Mouse (Mus musculus) liver, embryonic 16.5 days (tissue): Measurements from ENCODE around the gene Hvcn1. TPM values are rescaled to one million over a fixed set of nuclear protein-coding genes. Genes with fewer than 3 reads are reported as not detected.
"Not testable (repeated sequence)": the region's sequence is repeated elsewhere in the genome, so short reads cannot be mapped to it uniquely, and the experiment has no call there.

Source experiments
- ATAC-seq: fragments of 200-750 bp; cut with Nextera tagmentation; 2 replicates; pipeline ENCODE4 v1.8.0; 2017; ENCODE audit warnings: low read depth, mild to moderate bottlenecking, moderate number of reproducible peaks, moderate library complexity
- H3K27ac ChIP-seq: fragments of 300-500 bp; sonication (generic); 2 replicates; pipeline ENCODE4 v1.5.1; 2014; ENCODE audit warnings: mild to moderate bottlenecking, low read length
- H3K27me3 ChIP-seq: fragments of 300-500 bp; sonication (generic); 2 replicates; pipeline ENCODE4 v1.6.1; 2014; ENCODE audit warnings: low read depth, low read length, mixed read lengths; ENCODE audit not compliant: control insufficient read depth, insufficient read depth
- H3K36me3 ChIP-seq: fragments of 300-500 bp; sonication (generic); 2 replicates; pipeline ENCODE4 v1.6.1; 2014; ENCODE audit warnings: mild to moderate bottlenecking; ENCODE audit not compliant: control insufficient read depth, insufficient read depth
- H3K4me1 ChIP-seq: fragments of 300-500 bp; sonication (generic); 2 replicates; pipeline ENCODE4 v1.6.1; 2014; ENCODE audit warnings: low read depth, low read length, mixed read lengths; ENCODE audit not compliant: control insufficient read depth
- H3K4me2 ChIP-seq: fragments of 300-500 bp; sonication (generic); 2 replicates; pipeline ENCODE4 v1.6.1; 2014; ENCODE audit warnings: low read depth, low read length, mixed read lengths
- H3K4me3 ChIP-seq: fragments of 300-500 bp; sonication (generic); 2 replicates; pipeline ENCODE4 v1.5.1; 2014; ENCODE audit warnings: low read depth, mild to moderate bottlenecking, low read length
- H3K9ac ChIP-seq: fragments of 300-500 bp; sonication (generic); 2 replicates; pipeline ENCODE4 v1.6.1; 2014; ENCODE audit warnings: low read depth, low read length
- H3K9me3 ChIP-seq: fragments of 300-500 bp; sonication (generic); replicated peaks from 2 replicates; pipeline ENCODE4 v1.6.1; 2016; ENCODE audit warnings: low read length; ENCODE audit not compliant: control insufficient read depth
- WGBS: fragments of 180-500 bp; shearing (Covaris S2); extraction: QIAGEN DNeasy Blood & Tissue Kit; methylation state at CpG from one replicate; pipeline ENCODE4 v1.1.7; 2014; ENCODE audit not compliant: insufficient replicate concordance; 5-methylcytosine and 5-hydroxymethylcytosine counted together
- polyA plus RNA-seq: library from polyadenylated mRNA; unstranded; fragments of >200 nt; fragmentation: Nextera tagmentation; extraction: Ambion mirVana; gene quantifications from 2 replicates; pipeline ENCODE4 v1.2.1, GENCODE M21; 2015

Hvcn1 gene
- polyA plus RNA-seq, 1 experiment from 2014 or later = 6.0 TPM

DNA sequence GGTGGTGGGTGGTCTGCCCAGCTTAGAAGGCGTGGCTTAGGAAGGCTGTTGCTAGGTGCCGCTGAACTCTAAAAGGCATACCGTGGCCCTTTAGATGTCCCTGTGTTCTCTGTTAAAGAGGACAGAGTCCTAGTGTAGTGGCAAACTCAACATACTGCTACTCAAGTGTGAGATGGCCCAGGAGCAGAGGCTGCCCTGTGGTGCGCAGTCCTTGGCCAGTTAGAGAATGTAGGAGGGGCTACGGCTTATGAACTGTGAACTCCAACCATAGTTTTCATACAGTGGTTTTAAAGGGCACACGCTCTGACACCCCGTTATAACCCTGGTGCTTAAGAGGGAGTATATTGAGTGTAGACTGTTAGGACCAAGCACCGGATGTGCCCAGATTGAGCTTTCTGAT is 35.5 kb upstream of the Hvcn1 start:
- Histone ChIP-seq H3K27ac (no peak overlapping the region), H3K27me3 (no peaks in the 10 kb centered on the region), H3K9ac (no peak overlapping the region), H3K4me2 (no peak overlapping the region), H3K4me1 (no peaks in the 10 kb centered on the region; the same call in 1 of the 2 replicates), H3K4me3 (no peak overlapping the region), H3K36me3 (peaks cover 68% of the 10 kb centered on the region), H3K9me3 (no peaks in the 10 kb centered on the region)
- 90% methylated on average over 8 of the region's 8 CpGs for WGBS
- ATAC-seq = no peak

DNA sequence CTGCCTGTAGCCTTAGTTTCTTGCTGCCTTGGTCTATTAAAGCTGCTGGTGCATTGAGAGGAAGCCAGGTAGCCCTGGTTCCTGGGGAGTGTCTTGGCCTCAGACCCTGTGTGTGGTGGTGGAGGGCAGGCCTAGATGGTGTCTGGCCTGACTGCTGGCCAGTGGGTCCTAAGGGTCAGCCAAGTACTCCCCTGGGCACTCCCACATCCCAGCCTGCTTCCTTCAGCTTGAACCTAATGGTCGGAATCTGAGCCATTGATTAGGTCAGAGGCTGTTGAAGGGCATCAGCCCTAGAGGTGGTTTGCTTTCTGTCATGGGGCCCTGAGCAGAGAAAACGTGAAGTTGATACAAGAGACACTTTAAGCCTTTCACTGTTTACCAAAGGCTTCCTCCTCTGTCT is 31.2 kb upstream of the Hvcn1 start:
- no peaks in the 10 kb centered on the region for H3K27me3 ChIP-seq
- no peak overlapping the region for H3K27ac ChIP-seq
- H3K9ac ChIP-seq = no peak overlapping the region
- H3K4me3 ChIP-seq = no peak overlapping the region
- no peak for ATAC-seq
- H3K4me2 ChIP-seq = no peak overlapping the region
- H3K9me3 ChIP-seq = no peaks in the 10 kb centered on the region
- H3K4me1 ChIP-seq = no peaks in the 10 kb centered on the region
- 71% methylated on average over 2 of the region's 2 CpGs for WGBS
- H3K36me3 ChIP-seq = peaks cover 44% of the 10 kb centered on the region

- Histone ChIP-seq H3K4me2 (no peak overlapping the region), H3K4me3 (no peak overlapping the region), H3K9ac (no peak overlapping the region), H3K36me3 (peaks cover 39% of the 10 kb centered on the region), H3K9me3 (no peaks in the 10 kb centered on the region), H3K27ac (no peak overlapping the region), H3K4me1 (no peaks in the 10 kb centered on the region), H3K27me3 (no peaks in the 10 kb centered on the region)
- no peak for ATAC-seq
- 69% methylated on average over 7 of the region's 7 CpGs for WGBS
Observed at GRCm38 (mm10) chr5:122175961-122176360, 30.6 kb upstream of the Hvcn1 start.

- peaks cover 34% of the 10 kb centered on the region for H3K36me3 ChIP-seq
- no peaks in the 10 kb centered on the region for H3K27me3 ChIP-seq
- H3K9me3 ChIP-seq = no peaks in the 10 kb centered on the region
- no peak overlapping the region for H3K4me3 ChIP-seq
- 32% methylated on average over 1 of the region's 1 CpGs for WGBS
- H3K27ac ChIP-seq = no peak overlapping the region
- no peak overlapping the region for H3K9ac ChIP-seq
- peak; percentile 59; the same call in 1 of the 2 replicates for ATAC-seq
- H3K4me1 ChIP-seq = no peaks in the 10 kb centered on the region
- H3K4me2 ChIP-seq = no peak overlapping the region
Observed at GRCm38 (mm10) chr5:122176398-122176797, 30.2 kb upstream of the Hvcn1 start.

GRCm38 (mm10) chr5:122179665-122180064 is 26.9 kb upstream of the Hvcn1 start:
- ATAC-seq = no peak
- Histone ChIP-seq H3K9me3 (no peaks in the 10 kb centered on the region), H3K4me1 (no peaks in the 10 kb centered on the region), H3K36me3 (peaks cover 9% of the 10 kb centered on the region), H3K4me3 (no peak overlapping the region), H3K4me2 (no peak overlapping the region), H3K27ac (no peak overlapping the region), H3K9ac (no peak overlapping the region), H3K27me3 (no peaks in the 10 kb centered on the region)
- WGBS = 19% methylated on average over 6 of the region's 6 CpGs

DNA sequence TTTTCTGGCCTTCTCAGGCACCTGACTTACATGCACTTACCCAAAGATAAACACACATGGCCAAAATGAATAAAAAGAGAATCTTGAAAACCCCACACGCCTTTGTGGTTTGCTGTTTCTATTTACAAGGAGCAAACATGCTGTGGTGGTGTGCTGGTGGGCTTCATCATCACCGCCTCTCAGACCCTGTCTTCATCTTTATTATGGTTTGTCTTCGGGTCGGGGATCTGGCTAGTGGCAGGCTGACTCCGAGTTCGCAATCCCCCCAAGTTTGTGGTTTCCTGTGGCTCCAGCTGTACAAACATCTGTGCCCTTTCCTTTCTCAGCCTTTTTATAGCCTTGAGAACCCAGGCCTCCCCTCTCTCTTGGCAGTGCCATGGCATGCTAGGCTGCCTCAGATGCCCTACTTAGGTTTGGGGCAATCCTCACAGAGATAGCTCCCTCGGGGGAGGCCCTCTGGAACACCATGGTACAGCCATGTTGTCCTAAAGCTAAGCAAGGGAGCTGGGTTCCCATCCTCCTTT is 22.3 kb upstream of the Hvcn1 start:
- Histone ChIP-seq H3K27me3 (no peaks in the 10 kb centered on the region), H3K36me3 (no peaks in the 10 kb centered on the region), H3K4me3 (no peak overlapping the region), H3K4me2 (no peak overlapping the region), H3K27ac (no peak overlapping the region), H3K9me3 (no peaks in the 10 kb centered on the region), H3K4me1 (no peaks in the 10 kb centered on the region), H3K9ac (no peak overlapping the region)
- 35% methylated on average over 7 of the region's 7 CpGs for WGBS
- ATAC-seq = no peak

DNA sequence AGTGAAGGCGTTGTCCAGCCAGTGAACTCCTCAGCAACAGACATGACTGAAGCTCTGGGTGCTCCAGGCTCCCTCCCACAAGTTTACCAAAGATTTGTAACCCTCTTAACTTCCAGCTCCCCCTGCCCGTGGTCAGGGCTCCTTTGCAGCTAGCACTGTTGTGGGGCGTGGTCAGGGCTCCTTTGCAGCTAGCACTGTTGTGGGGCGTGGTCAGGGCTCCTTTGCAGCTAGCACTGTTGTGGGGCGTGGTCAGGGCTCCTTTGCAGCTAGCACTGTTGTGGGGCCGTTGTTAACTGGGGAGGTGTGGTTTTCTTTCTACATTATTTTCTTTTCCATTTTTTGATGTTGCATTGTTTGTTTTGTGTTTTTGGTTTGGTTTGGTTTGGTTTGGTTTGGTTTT is 21.7 kb upstream of the Hvcn1 start:
- H3K9ac ChIP-seq, H3K27me3 ChIP-seq, H3K4me2 ChIP-seq, H3K4me3 ChIP-seq, H3K9me3 ChIP-seq, H3K36me3 ChIP-seq, H3K27ac ChIP-seq, ATAC-seq, H3K4me1 ChIP-seq: not testable (repeated sequence)
- WGBS = 72% methylated on average over 6 of the region's 6 CpGs

DNA sequence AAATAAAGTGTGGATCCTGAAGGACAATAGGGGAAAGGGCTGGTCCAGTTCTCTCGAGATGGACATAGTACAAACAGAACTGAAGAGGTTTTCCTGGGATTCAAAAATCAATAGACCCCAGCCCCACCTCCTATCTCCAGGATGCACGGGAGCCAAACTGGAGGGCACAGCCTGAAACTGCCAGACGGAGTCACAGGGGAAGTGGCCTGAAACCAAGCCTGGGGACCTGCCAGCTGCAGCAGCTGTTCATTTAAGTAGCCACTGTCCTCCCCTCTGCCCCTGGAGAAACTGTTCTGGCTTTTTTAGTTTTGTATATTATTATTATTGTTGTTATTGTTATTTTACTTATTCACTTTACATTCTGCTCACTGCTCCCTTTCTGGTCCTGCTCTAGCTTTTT is 17.5 kb upstream of the Hvcn1 start:
- Histone ChIP-seq H3K4me3 (no peak overlapping the region), H3K4me1 (peaks cover 6% of the 10 kb centered on the region), H3K36me3 (no peaks in the 10 kb centered on the region), H3K4me2 (no peak overlapping the region), H3K27me3 (no peaks in the 10 kb centered on the region), H3K27ac (no peak overlapping the region), H3K9me3 (no peaks in the 10 kb centered on the region), H3K9ac (no peak overlapping the region)
- no peak for ATAC-seq
- 20% methylated on average over 3 of the region's 3 CpGs for WGBS

DNA sequence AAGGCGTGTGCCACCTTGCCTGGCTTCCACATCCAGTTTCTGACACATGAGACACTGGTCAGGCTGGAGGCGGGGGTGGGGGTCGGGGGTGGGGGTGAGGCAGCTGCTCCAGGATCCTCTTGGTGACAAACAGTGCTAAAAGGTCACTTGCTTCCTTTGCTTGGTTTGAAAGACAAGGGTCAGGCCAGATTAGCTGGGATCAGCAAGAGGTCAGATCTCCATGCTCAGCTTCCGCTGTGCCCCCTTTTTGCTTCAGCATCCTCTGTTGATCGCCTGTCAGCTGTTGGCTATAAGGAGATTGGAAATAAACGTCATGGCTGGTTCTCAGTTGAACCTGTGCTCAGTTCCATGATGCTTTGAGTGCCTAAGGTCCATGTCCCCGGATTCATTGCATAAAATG is 16.1 kb upstream of the Hvcn1 start:
- Histone ChIP-seq H3K36me3 (no peaks in the 10 kb centered on the region), H3K4me3 (no peak overlapping the region), H3K27ac (no peak overlapping the region), H3K4me1 (peaks cover 6% of the 10 kb centered on the region), H3K27me3 (no peaks in the 10 kb centered on the region), H3K9me3 (no peaks in the 10 kb centered on the region), H3K9ac (no peak overlapping the region), H3K4me2 (no peak overlapping the region)
- 51% methylated on average over 7 of the region's 7 CpGs for WGBS
- no peak for ATAC-seq
